Mouse (Mus musculus): Measurements from ENCODE around the gene Zfp207.
"Not testable (repeated sequence)": the region's sequence is repeated elsewhere in the genome, so short reads cannot be mapped to it uniquely, and the experiment has no call there.

The Zfp207 gene

DNA sequence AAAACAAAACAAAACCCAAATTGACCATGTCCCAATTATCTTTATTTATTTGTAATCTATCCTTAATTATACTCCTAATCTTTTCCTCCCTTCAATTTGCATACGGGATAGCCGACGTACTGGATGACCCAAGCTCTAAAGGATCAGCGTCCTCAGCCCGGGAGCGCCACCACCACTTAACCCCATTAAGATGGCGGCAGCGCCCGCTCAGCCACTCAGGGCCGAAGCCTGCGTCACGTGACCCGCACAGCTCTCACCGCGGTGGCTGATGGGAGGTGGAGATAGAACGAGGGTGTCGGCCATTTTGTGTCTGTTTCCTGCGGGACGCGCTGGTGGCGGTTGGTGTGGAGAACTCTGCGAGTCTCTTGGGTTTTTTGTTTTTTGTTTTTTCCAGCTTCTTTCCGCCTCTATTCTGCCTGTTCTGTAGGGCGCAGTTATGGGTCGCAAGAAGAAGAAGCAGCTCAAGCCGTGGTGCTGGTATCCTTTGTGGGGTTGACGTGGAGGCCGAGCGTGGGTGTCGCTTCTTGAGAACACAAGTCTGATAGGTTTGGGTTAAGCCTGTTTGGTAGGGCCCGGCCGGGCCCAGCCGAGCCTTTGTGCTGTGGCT, at the start of gene Zfp207:
Gene Zfp207, plus strand, starts transcription at position 261 of the 607 bp plus-strand sequence.
- peak; percentile 97 to 98 for DNase-seq (ENCODE audit: low spot score in 2 of 2)

DNA sequence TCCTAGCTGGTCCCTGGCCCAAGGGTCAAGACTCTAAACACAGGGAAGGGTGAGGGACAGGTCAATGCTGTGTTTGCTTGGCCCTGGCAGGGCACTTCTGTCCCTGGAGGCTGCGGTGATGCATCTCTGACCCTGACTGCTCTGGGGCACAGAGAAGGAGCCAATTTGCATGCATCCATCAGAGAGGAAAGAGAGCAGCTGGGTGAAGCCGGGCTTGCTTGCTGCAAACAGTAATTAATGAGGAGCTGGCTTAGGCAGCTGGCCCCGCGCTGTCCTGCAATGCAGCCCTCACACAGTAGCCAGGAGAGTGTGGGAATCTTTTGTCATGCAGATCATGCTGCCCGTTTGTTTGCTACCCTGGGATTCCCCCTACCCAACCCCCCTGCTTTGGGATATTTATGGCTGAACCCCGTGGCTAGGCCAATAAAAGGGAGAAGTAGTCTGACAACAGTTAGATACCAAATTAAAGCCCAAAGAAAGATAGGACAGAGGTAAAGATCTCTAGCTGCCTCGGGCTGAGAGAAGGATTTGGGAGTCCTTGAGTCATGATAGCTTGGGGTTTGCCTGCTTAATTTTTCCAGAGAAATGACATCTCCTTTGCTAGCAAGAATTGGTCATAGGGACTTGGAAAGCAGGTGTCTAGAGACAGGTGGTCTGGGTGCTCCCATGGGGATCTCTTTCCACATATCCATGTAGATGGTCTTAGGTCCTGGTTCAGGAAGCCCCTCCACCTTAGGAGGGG, 47.3 kb upstream of the Zfp207 start:
- DNase-seq (ENCODE audit: low spot score in 2 of 2): peak in 1 of 2 experiments; percentile 22

DNA sequence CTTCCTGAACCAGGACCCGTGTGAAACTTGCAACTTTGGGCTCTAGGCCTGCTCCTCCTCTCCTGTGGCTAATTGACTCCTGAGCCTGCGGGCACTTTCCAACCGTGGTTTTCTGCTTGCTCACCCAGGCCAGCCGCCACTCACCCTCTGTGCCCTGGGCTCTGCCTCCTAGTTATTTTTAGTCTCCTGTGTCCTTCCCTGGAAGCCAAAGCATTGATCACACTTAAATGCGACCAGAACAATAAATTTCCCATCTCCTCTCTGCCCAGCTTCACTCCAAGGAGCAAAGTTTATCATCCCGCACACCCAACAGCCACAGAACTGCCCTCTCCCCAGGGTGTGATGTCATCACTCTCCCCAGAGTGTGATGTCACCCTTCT, 46.7 kb upstream of the Zfp207 start:
- DNase-seq (ENCODE audit: low spot score in 2 of 2): no peak

DNA sequence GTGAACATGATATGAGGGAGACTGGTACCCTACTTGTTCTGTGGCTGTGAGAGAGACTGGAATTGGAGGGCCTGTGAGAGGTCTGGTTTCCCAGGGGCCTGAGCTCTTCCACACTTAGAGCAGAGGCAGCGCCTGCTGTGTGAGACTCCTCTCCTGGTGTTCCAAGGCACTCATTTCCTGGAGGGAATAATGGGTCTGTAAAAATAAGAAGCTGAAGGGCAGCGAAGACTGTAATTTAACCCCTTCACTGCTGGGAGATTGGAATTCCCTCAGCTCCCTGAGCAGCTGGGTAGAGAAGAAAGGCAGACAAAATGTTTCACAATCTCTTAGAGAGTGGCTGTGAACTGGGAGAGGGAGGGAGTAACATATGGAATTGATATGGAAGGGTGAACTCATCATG, 40.6 kb upstream of the Zfp207 start:
- no peak for DNase-seq (ENCODE audit: low spot score in 2 of 2)

DNA sequence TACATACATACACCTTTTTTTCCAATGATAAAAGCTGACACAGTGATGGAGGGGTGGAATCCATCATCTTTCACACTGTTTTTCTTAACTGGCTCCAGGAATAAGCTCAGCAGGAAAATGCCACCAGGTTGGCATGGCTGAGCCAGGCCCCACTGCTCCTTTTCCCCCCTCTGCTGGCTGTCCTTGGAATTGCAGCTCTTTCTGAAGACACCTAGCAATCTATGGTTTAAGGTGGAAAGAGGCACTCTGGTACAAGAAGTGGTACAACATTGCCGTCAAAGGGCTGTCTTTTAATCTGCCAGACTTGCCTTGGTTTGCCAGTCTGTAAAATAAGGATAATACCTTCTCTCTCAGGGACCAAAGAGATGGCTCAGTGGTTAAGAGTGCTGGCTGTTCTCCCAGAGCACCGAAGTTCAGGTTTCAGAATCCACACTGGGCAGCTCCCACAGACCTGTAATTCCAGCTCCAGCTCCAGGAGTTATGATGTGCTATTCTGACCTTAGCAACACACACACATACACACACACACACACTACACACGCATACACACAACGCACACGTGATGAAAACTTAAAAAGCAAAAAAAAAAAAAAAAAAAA, 31.1 kb upstream of the Zfp207 start:
- peak; percentile 89 to 93 for DNase-seq (ENCODE audit: low spot score in 2 of 2)

DNA sequence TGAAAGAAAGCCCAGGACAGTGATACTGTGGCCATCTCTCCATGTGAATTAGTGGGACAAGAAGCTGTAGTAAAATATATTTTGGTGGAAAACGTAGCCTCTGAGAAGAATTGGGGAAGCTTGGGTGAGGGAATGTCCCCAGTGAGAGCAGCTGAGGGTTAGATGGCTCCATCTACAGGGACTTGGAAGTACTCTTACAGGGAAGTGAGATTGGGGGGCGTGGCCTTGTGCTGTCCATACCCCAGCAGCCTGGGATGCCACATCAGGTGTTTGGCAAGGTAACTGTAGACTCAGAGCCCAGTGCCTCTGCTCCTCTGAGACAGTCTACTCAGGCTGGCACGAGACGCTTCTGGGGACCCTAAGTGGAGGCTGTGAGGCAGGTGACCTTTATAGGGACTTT, 28.2 kb upstream of the Zfp207 start:
- DNase-seq (ENCODE audit: low spot score in 2 of 2): no peak

DNA sequence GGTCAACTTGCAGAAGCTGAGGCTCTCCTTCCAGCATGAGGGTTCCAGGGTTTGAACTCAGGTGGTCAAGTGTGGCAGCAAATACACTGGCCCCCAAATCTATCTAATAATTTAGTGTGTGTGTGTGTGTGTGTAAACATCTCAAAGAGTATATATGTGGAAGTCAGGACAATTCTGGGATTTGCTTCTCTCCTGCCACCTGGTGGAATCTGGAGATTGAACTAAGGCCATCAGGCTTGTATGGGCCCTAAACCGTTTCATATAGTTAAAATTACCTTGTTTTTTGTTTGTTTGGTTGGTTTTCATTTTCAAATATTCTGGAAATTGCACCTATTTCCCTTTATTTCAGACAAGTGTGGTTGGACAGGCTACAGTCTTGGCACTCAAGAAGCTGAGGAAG, 14.1 kb upstream of the Zfp207 start:
- DNase-seq (ENCODE audit: low spot score in 2 of 2): no peak

DNA sequence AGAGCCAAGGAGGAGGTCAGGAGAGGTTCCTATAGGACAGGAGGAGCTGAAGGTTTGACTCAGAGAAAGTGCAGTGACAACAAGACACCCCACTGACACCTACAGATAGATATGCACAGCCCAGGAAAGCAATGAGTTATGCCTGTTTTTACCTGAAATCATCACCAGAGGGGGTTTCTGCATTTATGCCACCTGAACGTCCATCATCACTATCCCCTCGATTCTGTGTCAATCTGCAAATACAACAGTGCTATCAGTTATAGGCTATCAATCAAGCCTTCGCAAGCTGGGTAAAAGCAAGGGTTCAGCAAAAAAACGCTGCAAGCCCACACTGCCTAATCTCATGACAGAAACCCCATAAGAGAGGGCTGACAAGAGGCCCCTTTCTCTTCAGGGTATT, 6.4 kb upstream of the Zfp207 start:
- no peak for DNase-seq (ENCODE audit: low spot score in 2 of 2)

DNA sequence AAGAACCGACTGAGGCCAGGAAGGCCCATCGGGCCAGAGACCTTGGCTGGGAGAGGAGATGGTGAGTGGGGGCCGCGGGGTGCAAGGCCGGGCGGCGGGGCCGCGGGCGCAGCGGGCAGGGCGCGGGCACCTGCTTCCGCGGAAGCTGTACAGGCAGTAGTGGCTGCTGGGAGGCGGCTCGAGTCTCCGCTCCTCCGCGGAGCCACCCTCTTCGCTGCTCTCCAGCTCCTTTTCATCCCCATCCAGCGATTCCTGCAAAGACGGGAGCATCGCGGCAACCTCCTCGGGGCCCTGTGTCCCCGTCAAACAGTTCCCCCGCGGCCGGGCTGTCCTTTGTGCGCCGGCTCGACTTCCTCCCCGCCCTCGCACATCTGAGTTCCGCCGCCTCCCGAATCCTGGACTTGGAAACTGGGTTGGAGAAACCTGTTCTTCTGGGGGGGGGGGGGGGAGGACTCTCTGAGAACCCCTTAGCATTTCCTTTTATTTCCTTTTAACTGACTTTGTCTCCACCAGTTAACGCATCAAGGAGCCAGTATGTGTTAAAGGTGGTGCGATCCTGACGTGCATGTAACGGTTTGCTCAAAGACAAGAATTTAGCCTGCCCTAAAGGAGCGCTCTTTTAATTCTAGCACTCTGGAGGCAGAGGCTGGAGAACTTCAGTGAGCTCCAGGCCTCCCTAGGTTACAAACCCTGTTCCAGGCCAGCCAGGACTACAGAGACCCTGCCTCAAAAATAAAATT, 5.2 kb upstream of the Zfp207 start, which contains the start of gene 5730455P16Rik:
Gene 5730455P16Rik, minus strand, starts transcription at position 323 of the 740 bp plus-strand sequence.
- peak; percentile 75 to 87 for DNase-seq (ENCODE audit: low spot score in 2 of 2)

DNA sequence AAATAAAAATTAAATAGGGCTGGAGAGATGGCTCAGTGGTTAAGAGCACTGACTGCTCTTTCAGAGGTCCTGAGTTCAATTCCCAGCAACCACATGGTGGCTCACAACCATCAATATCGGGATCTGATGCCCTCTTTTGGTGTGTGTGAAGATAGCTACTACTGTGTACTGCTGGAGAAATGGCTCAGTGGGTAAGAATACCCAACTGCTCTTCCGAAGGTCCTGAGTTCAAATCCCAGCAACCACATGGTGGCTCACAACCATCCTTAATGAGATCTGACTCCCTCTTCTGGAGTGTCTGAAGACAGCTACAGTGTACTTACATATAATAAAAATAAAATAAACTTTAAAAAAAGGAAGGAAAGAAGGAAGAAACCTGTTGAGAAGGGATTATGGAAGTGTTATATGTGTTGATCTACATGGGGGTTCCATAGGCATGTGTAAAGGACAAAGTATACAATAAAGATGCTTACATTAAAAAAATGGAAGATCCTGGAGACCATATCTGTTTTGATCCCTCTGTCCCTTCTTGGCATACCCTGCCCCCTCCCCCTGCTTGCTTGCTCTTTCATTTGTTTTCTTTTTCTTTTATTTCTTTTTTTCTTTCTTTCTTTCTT, 4.5 kb upstream of the Zfp207 start:
- DNase-seq (ENCODE audit: low spot score in 2 of 2): not testable (repeated sequence)

DNA sequence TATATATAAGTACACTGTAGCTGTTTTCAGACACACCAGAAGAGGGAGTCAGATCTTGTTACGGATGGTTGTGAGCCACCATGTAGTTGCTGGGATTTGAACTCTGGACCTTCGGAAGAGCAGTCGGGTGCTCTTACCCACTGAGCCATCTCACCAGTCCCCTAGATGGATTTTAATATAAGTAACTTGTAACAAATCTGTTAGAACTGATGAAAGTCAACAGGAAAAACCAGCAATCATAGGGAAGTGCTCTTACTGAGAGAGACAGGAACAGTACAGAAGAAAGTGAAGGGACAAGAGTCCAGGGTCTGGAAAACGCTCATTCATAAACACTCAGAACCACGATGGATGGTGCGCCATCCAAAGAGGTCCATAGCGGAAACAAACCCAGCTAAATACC, 3.9 kb upstream of the Zfp207 start:
- DNase-seq (ENCODE audit: low spot score in 2 of 2): not testable (repeated sequence)

DNA sequence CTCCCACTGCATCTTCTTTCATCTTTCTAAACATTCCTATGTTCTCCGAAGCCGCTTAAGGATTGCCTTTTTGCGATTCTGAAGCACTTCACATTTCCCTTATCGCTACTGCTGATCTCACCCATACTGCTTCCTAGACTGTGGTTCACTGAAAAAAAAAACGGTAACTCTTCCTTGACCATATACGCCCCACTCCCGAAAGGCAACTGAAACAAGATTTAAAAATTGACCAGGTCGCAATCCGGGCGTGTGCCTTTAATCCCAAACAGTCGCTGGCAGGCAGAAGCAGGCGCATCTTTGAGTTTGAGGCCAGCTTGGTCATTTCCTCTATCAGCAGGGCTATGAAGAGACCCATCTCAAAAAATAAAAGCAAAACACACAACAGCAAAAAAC, 457 bp upstream of the Zfp207 start:
- DNase-seq (ENCODE audit: low spot score in 2 of 2): peak in 1 of 2 experiments; percentile 19

DNA sequence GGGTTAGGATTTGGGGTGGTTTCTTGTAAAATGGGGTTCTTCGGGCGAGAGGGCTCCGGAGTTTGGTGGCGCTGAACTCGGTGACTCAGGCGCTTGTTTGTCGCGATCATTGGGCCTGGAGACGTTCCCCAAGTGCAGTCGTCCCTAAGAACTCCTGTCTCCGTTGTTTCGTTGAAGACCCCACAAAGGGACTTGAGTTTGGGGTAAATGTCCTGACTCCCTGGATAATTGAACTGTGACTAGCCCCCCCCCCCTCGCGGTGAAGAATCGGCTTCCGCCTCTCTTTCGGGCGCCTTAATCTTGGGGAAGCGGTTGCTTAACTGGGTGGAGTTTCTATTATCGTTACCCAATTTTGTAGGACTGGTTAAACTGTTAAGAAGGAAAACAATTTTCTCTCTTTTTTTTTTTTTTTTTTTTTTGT, 557 bp downstream of the Zfp207 start:
- DNase-seq (ENCODE audit: low spot score in 2 of 2): no peak

DNA sequence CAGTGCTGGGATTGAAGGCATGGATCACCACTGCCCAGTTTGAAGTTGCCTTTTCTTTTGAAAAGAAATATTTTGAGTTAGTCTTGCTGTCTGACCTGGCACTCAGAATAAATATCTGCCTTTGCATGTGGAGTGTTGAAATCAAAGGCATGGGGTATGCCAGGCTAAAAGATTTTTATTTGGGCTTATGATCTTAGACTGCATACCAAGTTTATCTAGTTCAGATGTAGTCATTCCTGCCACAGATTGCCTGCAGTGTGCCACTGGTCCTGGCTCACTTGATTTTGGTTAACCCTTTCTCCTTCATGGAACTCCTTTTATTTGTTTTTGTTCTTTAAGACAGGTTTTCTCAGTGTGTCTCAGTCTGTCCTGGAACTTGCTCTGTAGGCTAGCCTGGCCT, 1.4 kb downstream of the Zfp207 start:
- no peak for DNase-seq (ENCODE audit: low spot score in 2 of 2)

DNA sequence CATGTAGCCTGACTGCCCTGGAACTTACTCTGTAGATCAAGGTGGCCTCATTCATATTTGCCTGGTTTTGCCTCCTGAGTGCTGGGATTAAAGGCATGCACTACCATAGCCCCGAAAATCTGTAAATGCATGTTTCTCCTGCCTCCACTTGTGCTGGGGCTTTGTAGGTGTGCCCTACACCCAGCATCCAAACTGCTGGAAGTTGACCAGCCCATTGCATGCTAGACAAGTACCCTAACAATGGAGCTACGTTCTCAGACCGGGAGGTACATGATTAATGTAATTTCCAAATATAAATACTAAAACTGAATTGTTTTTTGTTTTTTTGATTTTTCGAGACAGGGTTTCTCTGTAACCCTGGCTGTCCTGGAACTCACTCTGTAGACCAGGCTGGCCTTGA, 2.0 kb downstream of the Zfp207 start:
- DNase-seq (ENCODE audit: low spot score in 2 of 2): no peak

DNA sequence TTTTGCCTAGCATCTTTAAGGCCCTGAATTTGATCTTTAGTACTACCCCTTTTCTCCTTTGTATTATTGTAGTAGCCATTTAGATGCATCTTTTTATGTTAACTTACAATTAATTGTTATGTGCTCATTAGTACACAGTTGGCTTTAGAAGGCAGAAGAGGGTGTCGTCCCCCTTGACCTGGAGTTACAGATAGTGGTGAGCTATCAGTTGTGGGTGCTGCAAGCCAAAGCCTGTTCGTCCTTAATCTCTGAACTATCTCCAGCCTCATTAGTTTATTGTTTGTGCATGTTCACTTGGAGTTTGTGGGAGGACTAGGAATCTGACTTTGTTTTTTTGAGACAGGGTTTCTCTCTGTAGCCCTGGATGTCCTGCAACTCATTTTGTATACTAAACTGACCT, 3.7 kb downstream of the Zfp207 start:
- no peak for DNase-seq (ENCODE audit: low spot score in 2 of 2)

DNA sequence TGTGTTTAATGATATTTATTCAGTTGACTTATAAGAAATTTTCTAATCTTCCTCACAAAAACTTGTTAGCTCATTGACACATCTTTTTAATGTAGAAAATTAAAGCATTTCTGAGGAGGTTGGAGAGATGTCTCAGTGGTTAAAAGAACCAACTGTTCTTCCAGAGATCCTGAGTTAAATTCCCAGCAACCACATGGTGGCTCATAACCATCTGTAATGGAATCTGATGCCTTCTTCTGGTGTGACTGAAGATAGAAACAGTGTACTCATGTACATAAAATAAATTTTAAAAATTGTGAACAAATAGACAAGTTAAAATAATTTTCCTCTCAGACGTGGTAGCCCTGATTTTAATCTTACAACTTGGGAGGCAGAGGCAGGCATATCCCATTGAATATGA, 6.8 kb downstream of the Zfp207 start:
- no peak for DNase-seq (ENCODE audit: low spot score in 2 of 2)

DNA sequence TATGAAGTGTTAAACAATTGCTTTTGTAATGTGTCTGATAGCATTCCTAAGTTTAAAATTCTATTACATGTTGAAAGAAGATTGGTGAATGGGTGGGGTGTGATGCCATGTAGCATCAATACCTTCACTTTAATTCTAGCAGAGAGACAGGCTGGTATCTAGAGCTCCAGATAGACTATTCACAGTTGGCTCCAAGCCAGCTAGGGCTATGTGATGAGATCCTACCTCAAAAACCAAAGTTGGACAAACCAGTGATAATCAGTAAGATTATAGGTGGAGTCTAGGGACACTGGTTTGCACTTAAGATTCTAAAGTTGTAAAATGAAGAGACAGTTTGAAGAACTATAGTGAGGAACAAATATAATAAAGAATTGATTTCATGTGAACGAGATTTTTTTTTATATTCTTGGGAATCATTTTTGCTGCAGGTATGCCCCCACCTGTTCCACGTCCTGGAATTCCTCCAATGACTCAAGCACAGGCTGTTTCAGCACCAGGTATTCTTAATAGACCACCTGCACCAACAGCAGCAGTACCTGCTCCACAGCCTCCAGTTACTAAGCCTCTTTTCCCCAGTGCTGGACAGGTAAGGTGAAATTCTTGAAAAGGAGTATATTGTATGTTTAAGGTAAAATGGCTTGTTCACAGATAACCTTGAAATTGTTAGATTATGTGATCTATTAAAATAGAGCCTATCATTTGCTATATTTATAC, 8.5 kb downstream of the Zfp207 start:
- DNase-seq (ENCODE audit: low spot score in 2 of 2): no peak

DNA sequence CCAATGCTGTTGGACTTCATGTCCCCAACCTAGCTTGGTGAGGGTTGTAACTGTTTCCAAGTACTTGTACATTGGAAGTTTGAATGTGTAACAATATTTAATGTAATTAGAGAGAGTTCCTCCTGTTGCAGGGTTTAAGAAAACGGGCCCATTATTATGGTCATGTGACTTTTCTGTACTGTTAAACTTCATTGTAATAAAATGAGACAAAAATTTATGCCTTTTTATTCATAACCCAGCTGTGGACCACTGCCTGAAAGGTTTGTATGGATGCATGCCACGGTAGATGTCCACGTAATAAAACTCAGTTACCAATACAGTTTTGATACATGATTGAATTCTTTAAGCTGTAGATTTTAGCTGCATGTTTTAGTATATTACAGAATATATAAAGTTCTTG, 12.9 kb downstream of the Zfp207 start:
- DNase-seq (ENCODE audit: low spot score in 2 of 2): no peak

DNA sequence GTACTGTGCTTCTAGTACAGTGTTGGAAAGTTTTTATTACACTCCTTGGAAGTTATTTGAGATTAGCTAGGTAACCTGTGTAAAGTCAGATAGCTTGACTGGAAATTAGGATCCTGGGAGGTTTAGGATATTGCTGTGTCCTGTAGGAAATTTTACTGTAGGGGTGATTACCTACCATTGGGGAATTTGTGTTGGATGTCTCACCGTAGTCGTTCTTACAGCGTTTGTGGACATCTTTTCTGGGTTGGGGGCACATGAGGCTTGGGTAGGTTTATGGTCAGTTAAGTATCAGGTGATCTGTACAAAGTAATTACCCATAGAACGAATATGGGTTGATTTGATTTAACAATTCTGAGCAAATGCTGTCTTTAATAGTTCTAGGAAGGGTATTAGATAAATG, 13.5 kb downstream of the Zfp207 start:
- no peak for DNase-seq (ENCODE audit: low spot score in 2 of 2)

DNA sequence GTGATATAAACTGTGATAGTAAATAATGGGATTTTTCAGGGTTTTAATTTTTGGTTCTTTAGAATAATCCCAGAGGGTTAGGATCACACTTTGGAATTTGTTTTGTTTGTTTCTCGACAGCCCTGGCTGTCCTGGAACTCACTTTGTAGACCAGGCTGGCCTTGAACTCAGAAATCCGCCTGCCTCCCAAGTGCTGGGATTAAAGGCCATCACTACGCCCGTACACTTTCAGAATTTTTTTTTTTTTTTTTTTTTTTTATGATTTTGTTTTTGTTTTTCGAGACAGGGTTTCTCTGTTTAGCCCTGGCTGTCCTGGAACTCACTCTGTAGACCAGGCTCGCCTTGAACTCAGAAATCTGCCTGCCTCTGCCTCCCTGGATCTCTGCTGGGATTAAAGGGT, 24.8 kb downstream of the Zfp207 start:
- not testable (repeated sequence) for DNase-seq (ENCODE audit: low spot score in 2 of 2)
